Mouse (Mus musculus) embryo, embryonic 10.5 days (tissue): ENCODE measurements at regions not wholly inside any gene's neighbourhood (a gene's known extent, or its start where the extent isn't known, plus 50 kb on each side); places are given as distances from the start of the nearest gene placed in this dataset.

ENCODE experiments used
- DNase-seq: peaks from one replicate; pipeline ENCODE4 v3.0.0-alpha.2; 2015; ENCODE audit warnings: low spot score

GRCm38 (mm10) chr8:116452806-116453205 is 52.0 kb upstream of the Dynlrb2 start:
- no peak for DNase-seq

- no peak for DNase-seq
These were observed 53.4 kb upstream of the Dynlrb2 start for GRCm38 (mm10) chr8:116451397-116451796.

GRCm38 (mm10) chr8:116447452-116447851 is 57.3 kb upstream of the Dynlrb2 start:
- no peak for DNase-seq

- DNase-seq = peak; percentile 9
These were observed 61.9 kb upstream of the Dynlrb2 start for GRCm38 (mm10) chr8:116442827-116443226.

- DNase-seq = peak; percentile 90
These were observed 65.9 kb upstream of the Dynlrb2 start for GRCm38 (mm10) chr8:116438895-116439294.

GRCm38 (mm10) chr8:116435268-116435980 is 69.3 kb upstream of the Dynlrb2 start:
- peak; percentile 30 for DNase-seq

GRCm38 (mm10) chr8:116430051-116430450 is 74.7 kb upstream of the Dynlrb2 start:
- DNase-seq = no peak

- DNase-seq = no peak
These were observed 75.1 kb upstream of the Dynlrb2 start for GRCm38 (mm10) chr8:116429649-116430048.

GRCm38 (mm10) chr8:116422826-116423225 is 81.9 kb upstream of the Dynlrb2 start:
- DNase-seq = no peak

- DNase-seq = peak; percentile 57
These were observed 92.1 kb upstream of the Dynlrb2 start for GRCm38 (mm10) chr8:116412703-116413102.

GRCm38 (mm10) chr8:116410041-116410440 is 94.7 kb upstream of the Dynlrb2 start:
- DNase-seq = no peak

- no peak for DNase-seq
These were observed 95.8 kb upstream of the Dynlrb2 start for GRCm38 (mm10) chr8:116409011-116409410.

- DNase-seq = no peak
These were observed 100.2 kb upstream of the Dynlrb2 start for GRCm38 (mm10) chr8:116404571-116404970.

GRCm38 (mm10) chr8:116403366-116403765 is 101.4 kb upstream of the Dynlrb2 start:
- DNase-seq = no peak

- no peak for DNase-seq
These were observed 105.3 kb upstream of the Dynlrb2 start for GRCm38 (mm10) chr8:116399452-116399851.

- DNase-seq = no peak
These were observed 106.1 kb upstream of the Dynlrb2 start for GRCm38 (mm10) chr8:116398565-116399205.

- DNase-seq = no peak
These were observed 119.4 kb upstream of the Dynlrb2 start for GRCm38 (mm10) chr8:116385193-116385955.

- no peak for DNase-seq
These were observed 120.2 kb upstream of the Dynlrb2 start for GRCm38 (mm10) chr8:116384418-116385089.

GRCm38 (mm10) chr8:116383495-116384417 is 121.0 kb upstream of the Dynlrb2 start:
- peak; percentile 44 for DNase-seq

GRCm38 (mm10) chr8:116383036-116383435 is 121.7 kb upstream of the Dynlrb2 start:
- DNase-seq = no peak

- no peak for DNase-seq
These were observed 124.2 kb upstream of the Dynlrb2 start for GRCm38 (mm10) chr8:116380601-116381000.
